Mouse (Mus musculus) kidney, postnatal 0 days (tissue): Measurements from ENCODE around the gene Mfap1a. TPM values are rescaled to one million over a fixed set of nuclear protein-coding genes. Genes with fewer than 3 reads are reported as not detected.

Source experiments
- ATAC-seq: fragments of 200-750 bp; cut with Nextera tagmentation; replicated peaks from 2 replicates; pipeline ENCODE4 v1.8.0; 2017; ENCODE audit warnings: low read depth, moderate number of reproducible peaks, moderate TSS enrichment, moderate library complexity; ENCODE audit not compliant: low FRiP score
- DNase-seq: peaks from one replicate; pipeline ENCODE4 v3.0.0-alpha.2; 2016; ENCODE audit warnings: low spot score
- H3K27ac ChIP-seq: fragments of 300-500 bp; sonication (generic); 2 replicates; pipeline ENCODE4 v1.5.1; 2014; ENCODE audit warnings: mild to moderate bottlenecking
- H3K27me3 ChIP-seq: fragments of 300-500 bp; sonication (generic); 2 replicates; pipeline ENCODE4 v1.6.1; 2014; ENCODE audit warnings: low read length, mixed read lengths; ENCODE audit not compliant: insufficient read depth
- H3K36me3 ChIP-seq: fragments of 300-500 bp; sonication (generic); 2 replicates; pipeline ENCODE4 v1.6.1; 2014; ENCODE audit warnings: low read length, mixed read lengths; ENCODE audit not compliant: insufficient read depth
- H3K4me1 ChIP-seq: fragments of 300-500 bp; sonication (generic); replicated peaks from 2 replicates; pipeline ENCODE4 v1.6.1; 2014; ENCODE audit warnings: antibody characterized with exemption, low read length, mixed read lengths; ENCODE audit not compliant: insufficient read depth
- H3K4me2 ChIP-seq: fragments of 300-500 bp; sonication (generic); 2 replicates; pipeline ENCODE4 v1.6.1; 2014; ENCODE audit warnings: mild to moderate bottlenecking, low read length, moderate library complexity, mixed read lengths
- H3K4me3 ChIP-seq: fragments of 300-500 bp; sonication (generic); replicated peaks from 2 replicates; pipeline ENCODE4 v1.5.1; 2014; ENCODE audit warnings: low read depth, low read length
- H3K9ac ChIP-seq: fragments of 300-500 bp; sonication (generic); 2 replicates; pipeline ENCODE4 v1.6.1; 2014; ENCODE audit warnings: low read depth, low read length
- H3K9me3 ChIP-seq: fragments of 300-500 bp; sonication (generic); replicated peaks from 2 replicates; pipeline ENCODE4 v1.6.1; 2016; ENCODE audit warnings: low read length, inconsistent platforms, mixed read lengths
- CTCF ChIP-seq: IDR thresholded peaks from 2 replicates; pipeline ENCODE4 v1.5.1; 2016; ENCODE audit warnings: antibody characterized with exemption, low read depth, mild to moderate bottlenecking, moderate library complexity
- whole genome bisulfite sequencing: fragments of 180-500 bp; shearing (Covaris S2); extraction: QIAGEN DNeasy Blood & Tissue Kit; methylation state at CpG from one replicate; pipeline ENCODE4 v1.1.7; 2014; 5-methylcytosine and 5-hydroxymethylcytosine counted together
- microRNA-seq: library from miRNA; unstranded; fragments of <30 nt; microRNA quantifications from one replicate; pipeline ENCODE4, GENCODE M21; 2016
- polyA plus RNA-seq: library from polyadenylated mRNA; unstranded; fragments of >200 nt; fragmentation: Nextera tagmentation; extraction: Ambion mirVana; gene quantifications from 2 replicates; pipeline ENCODE4 v1.2.1, GENCODE M21; 2015

Gene Mfap1a
- polyA plus RNA-seq, 1 experiment from 2014 or later, result 16.6 TPM

DNA sequence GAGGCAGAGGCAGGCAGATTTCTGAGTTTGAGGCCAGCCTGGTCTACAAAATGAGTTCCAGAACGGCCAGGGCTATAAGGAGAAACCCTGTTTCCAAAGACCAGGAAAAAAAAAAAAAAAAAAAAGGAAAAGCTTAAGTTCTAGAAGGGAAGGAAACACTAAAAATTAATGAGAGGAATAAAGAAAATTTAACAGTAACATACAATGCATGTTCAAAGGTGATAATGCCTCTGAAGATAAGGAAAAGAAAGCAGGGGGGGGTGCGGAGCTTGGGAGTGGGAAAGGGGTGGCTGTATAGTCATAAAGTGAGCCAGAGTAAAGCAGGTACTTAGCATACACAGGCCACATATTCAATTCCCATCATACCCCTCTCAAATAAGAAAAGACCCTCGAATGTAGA, 61.3 kb downstream of the Mfap1a start:
- no peak for DNase-seq
- Histone ChIP-seq H3K4me2 (no peak overlapping the region), H3K4me3 (no peak overlapping the region), H3K9ac (no peak overlapping the region), H3K27me3 (no peaks in the 10 kb centered on the region), H3K9me3 (no peaks in the 10 kb centered on the region), H3K36me3 (no peaks in the 10 kb centered on the region), H3K27ac (no peak overlapping the region), H3K4me1 (peaks cover 18% of the 10 kb centered on the region)
- ATAC-seq, result no peak
- WGBS, result 80% methylated on average over 3 of the region's 3 CpGs
- TF ChIP-seq CTCF, result no peak

DNA sequence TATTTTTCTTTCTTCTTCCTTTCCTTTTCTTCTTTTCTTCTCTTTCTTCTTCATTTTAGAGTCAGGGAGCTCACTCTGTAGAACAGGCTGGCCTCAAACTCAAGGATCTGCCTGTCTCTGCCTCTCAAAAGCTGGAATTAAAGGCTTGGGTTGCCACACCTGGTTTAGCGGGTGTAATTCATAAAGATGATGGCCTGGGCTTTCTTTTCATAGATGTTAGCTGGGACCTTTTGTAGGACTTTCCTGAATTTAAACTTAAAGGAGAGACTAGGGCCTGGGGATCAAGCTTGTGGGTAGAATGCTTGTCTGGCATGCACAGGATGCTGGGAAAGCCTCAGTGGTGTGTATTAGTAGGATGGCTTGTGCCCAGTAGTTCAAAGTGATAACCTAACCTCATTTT, 62.3 kb downstream of the Mfap1a start, which contains the start of gene Ell3:
Gene Ell3, minus strand, starts transcription at position 101 of the 400 bp plus-strand sequence.
- no peak for TF ChIP-seq CTCF
- H3K4me1 ChIP-seq, result peaks cover 18% of the 10 kb centered on the region
- WGBS, result 97% methylated on average over 1 of the region's 1 CpGs
- H3K4me2 ChIP-seq, result peak within 1 kb of the TSS; percentile 97
- H3K27ac ChIP-seq, result no peak within 1 kb of the TSS
- H3K36me3 ChIP-seq, result peaks cover 3% of the 10 kb centered on the region; the same call in 1 of the 2 replicates
- peak within 1 kb of the TSS; percentile 41; the same call in 1 of the 2 replicates for H3K4me3 ChIP-seq
- H3K9me3 ChIP-seq, result no peaks in the 10 kb centered on the region
- peak within 1 kb of the TSS; percentile 62 for H3K9ac ChIP-seq
- no peaks in the 10 kb centered on the region for H3K27me3 ChIP-seq
- DNase-seq, result no peak
- ATAC-seq, result no peak

DNA sequence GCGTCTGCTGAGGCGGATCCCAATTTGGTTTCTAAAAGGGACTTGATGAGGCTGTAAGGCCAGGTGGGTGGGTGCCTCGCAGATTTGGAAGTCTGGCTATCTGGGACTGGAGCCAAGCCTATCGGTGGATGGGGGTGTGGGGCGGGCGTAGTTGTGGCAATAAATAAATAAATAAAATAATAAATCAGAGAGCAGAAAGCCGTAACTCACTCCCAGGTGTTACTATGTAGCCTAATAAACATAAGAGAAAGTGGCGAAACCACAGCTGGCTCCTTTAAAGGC, 63.5 kb downstream of the Mfap1a start:
- H3K36me3 ChIP-seq, result peaks cover 10% of the 10 kb centered on the region; the same call in 1 of the 2 replicates
- H3K4me3 ChIP-seq, result peak overlapping the region; percentile 41
- H3K27ac ChIP-seq, result no peak overlapping the region
- peaks cover 16% of the 10 kb centered on the region for H3K4me1 ChIP-seq
- no peaks in the 10 kb centered on the region for H3K27me3 ChIP-seq
- ATAC-seq, result no peak
- 3% methylated on average over 8 of the region's 8 CpGs for WGBS
- no peaks in the 10 kb centered on the region for H3K9me3 ChIP-seq
- no peak for DNase-seq
- TF ChIP-seq CTCF, result no peak
- peak overlapping the region; percentile 62 for H3K9ac ChIP-seq
- H3K4me2 ChIP-seq, result peak overlapping the region; percentile 97

DNA sequence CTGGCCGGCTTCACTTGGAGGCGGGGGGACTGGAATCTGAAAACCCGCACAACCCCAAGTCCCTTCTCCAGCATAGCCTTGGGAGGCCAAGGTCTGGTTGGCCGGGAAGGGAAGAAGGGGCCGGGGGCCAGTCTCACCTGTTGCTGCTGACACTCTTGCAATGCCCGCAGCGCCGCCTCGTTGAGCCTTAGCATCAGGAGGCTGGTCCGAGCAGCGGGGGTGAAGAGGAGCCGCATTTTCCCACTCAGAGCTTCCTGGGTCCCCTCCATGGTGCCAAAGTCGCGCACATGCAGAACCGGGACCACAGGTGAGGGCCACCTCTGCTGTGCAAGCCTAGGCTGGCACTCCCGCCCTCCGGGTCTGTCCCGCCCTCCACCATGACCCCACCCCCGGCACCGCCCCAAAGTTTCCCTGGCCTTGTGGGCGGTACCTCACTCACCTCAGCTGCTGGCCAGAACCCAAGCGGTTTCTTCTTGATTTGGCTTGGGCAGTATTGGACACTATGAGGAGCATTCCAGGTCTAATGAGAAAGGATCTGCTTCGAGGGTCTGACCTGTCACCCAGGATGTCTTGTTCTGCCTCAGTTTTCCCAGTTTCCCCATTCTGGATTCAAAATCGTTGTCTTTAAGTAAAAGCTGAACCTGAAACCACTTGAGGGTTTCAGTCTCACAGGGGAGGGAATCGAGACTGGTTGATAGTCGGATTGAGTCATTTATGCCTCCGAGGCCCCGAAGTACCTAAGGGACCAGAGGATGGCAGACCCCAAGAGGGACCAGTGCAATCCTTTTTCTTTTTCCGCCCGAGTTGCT, 64.0 kb downstream of the Mfap1a start:
- no peaks in the 10 kb centered on the region for H3K27me3 ChIP-seq
- TF ChIP-seq CTCF, result no peak
- peaks cover 14% of the 10 kb centered on the region; the same call in 1 of the 2 replicates for H3K36me3 ChIP-seq
- no peaks in the 10 kb centered on the region for H3K9me3 ChIP-seq
- peak overlapping the region; percentile 41 for H3K4me3 ChIP-seq
- peak; percentile 79 for ATAC-seq
- WGBS, result under 1% methylated on average over 29 of the region's 30 CpGs
- peak overlapping the region; percentile 62 for H3K9ac ChIP-seq
- peak overlapping the region; percentile 97 for H3K4me2 ChIP-seq
- H3K4me1 ChIP-seq, result peaks cover 13% of the 10 kb centered on the region
- 0 out of 2 replicates have a peak overlapping the region, but pooled peaks have one; percentile 31 for H3K27ac ChIP-seq
- peak; percentile 56 for DNase-seq

Small RNAs within 50 kb of the gene (microRNA-seq; reads per million reads assigned to microRNA genes)
- gene Gm22953, result not detected

Other genes starting within 250 kb of the Mfap1a start
- 24.4 and 24.9 TPM in 2 replicates for gene Trp53bp1, start 235.3 kb downstream of the Mfap1a start, polyA plus RNA-seq
- 0.93 and 1.3 TPM in 2 replicates for gene Map1a, start 217.1 kb downstream of the Mfap1a start, polyA plus RNA-seq
- gene Ppip5k1, start 151.3 kb downstream of the Mfap1a start, polyA plus RNA-seq, result 13.1 and 14.0 TPM in 2 replicates
- gene Ckmt1, start 149.0 kb downstream of the Mfap1a start, polyA plus RNA-seq, result 63.1 and 70.4 TPM in 2 replicates
- not detected in 2 replicates for gene Strc, start 119.5 kb downstream of the Mfap1a start, polyA plus RNA-seq
- gene Pdia3, start 92.9 kb downstream of the Mfap1a start, polyA plus RNA-seq, result 506 and 575 TPM in 2 replicates
- 1.7 and 2.4 TPM in 2 replicates for gene Catsper2, start 92.9 kb downstream of the Mfap1a start, polyA plus RNA-seq
- gene Ell3, start 62.4 kb downstream of the Mfap1a start, polyA plus RNA-seq, result 13.9 and 15.3 TPM in 2 replicates
- gene Serf2, start 57.5 kb downstream of the Mfap1a start, polyA plus RNA-seq, result 520 and 562 TPM in 2 replicates
- gene Hypk, start 53.4 kb downstream of the Mfap1a start, polyA plus RNA-seq, result 102 and 123 TPM in 2 replicates
- gene Serinc4, start 49.9 kb downstream of the Mfap1a start, polyA plus RNA-seq, result 0.20 and 0.28 TPM in 2 replicates
- 43.2 and 45.8 TPM in 2 replicates for gene Mfap1b, start 32.6 kb downstream of the Mfap1a start, polyA plus RNA-seq
- gene Wdr76, start 58 bp upstream of the Mfap1a start, polyA plus RNA-seq, result 5.3 and 5.5 TPM in 2 replicates